Mouse (Mus musculus) thymus, adult 2 months (tissue): ENCODE results near the gene Olfr512.

Source experiments
- CTCF ChIP-seq: fragments of 200-500 bp; IDR thresholded peaks from 2 replicates; pipeline ENCODE4 v1.5.1; 2012; ENCODE audit warnings: mild to moderate bottlenecking, control low read depth, low read length, moderate library complexity, borderline replicate concordance; ENCODE audit not compliant: control insufficient read depth, poor library complexity, insufficient read depth; ENCODE audit errors: extremely low read depth
- POLR2A ChIP-seq: fragments of 200-500 bp; IDR thresholded peaks from 2 replicates; pipeline ENCODE4 v1.6.1; 2012; ENCODE audit warnings: mild to moderate bottlenecking, low read length, control low read depth, moderate library complexity; ENCODE audit not compliant: control insufficient read depth, poor library complexity, insufficient read depth; ENCODE audit errors: extremely low read depth

- TF ChIP-seq CTCF (no peak), POLR2A (no peak)
Measured at GRCm38 (mm10) chr7:108671058-108671457, 42.1 kb upstream of the Olfr512 start.
